In the genomic region with DNA sequence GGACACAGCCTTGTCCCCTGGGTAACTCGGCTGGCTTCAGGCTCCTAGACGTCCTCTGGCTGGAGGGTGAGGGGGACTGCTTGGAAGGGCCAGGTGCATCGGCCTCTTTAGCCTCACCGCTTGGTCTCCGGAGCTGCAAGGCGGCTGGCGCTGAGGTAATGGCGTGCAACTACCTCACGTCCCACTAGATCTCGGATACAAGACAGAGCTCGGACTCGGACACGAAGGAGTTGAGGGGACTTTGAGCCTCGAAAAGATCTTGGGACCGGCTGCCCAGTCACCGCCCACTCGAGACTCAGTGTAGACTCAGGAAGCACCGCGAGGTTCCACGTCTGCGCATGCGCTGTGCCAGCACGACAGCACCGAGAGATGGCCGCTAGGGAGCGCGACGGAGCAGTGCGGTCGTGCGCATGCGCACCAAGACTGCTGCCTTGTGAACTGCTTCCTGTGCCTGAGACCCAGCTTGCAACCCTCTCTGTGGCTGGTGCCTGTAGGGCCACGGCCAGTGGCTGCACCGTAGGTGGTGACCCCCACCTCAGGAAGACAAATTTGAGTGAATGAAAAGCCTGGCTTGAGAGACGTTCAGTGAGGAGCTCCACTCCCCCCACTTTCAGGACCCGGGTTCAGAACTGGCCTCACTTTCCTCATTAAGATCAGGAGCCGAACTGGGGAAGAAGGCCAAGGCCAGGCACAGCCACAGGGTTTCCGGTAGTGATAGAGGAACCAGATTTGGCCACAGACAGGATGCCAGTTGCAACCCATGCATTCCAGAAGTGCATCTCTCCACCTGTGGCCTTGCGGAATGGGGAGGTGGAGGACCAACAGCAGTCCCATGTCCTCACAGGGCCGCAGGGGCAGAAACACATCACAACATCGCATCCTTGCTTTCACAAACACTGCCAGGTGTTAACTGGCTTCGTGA, we compare ENCODE assay signal across 8 mouse cellular contexts. TPM values are rescaled to one million over a fixed set of nuclear protein-coding genes. Genes with fewer than 3 reads are reported as not detected.
DNase-seq lines count a peak whose midpoint lies in the region; ATAC-seq and TF ChIP-seq lines count a peak whose summit lies in the region.

No protein-coding gene starts in this region.

- peak overlapping the region; percentile 61 for H3K4me3 ChIP-seq in forebrain, embryonic 15.5 days
- peak overlapping the region; percentile 64 for H3K4me3 ChIP-seq in liver, embryonic 16.5 days (ENCODE audit: low read depth, low read length)
- H3K4me3 ChIP-seq in neural tube, embryonic 12.5 days: peak overlapping the region; percentile 53
- peak overlapping the region; percentile 51 for H3K4me3 ChIP-seq in stomach, postnatal 0 days (ENCODE audit: low read depth, low read length)

- H3K9me3 ChIP-seq in forebrain, embryonic 15.5 days: no peaks in the 10 kb centered on the region
- no peaks in the 10 kb centered on the region for H3K9me3 ChIP-seq in liver, embryonic 16.5 days (replicated peaks; ENCODE audit: control insufficient read depth, low read length)
- H3K9me3 ChIP-seq in neural tube, embryonic 12.5 days: no peaks in the 10 kb centered on the region
- no peaks in the 10 kb centered on the region for H3K9me3 ChIP-seq in stomach, postnatal 0 days (ENCODE audit: control insufficient read depth, low read length)

- peak; percentile 97 for DNase-seq in ES-CJ7 (ENCODE audit: low read depth, low spot score)
- DNase-seq in cerebellum, adult 18-20 months: peak; percentile 86 to 98
- peak; percentile 97 for DNase-seq in heart, postnatal 14 days
- peak; percentile 85 for DNase-seq in large intestine, adult 2 months (ENCODE audit: low read depth, low spot score)
- peak; percentile 97 for DNase-seq in stomach, postnatal 0 days (ENCODE audit: low spot score)

- peak overlapping the region; percentile 82 for H3K4me2 ChIP-seq in forebrain, embryonic 15.5 days (replicated peaks)
- peak overlapping the region; percentile 81 for H3K4me2 ChIP-seq in liver, embryonic 16.5 days (ENCODE audit: low read depth, low read length)
- peak overlapping the region; percentile 76 for H3K4me2 ChIP-seq in neural tube, embryonic 12.5 days (replicated peaks)
- H3K4me2 ChIP-seq in stomach, postnatal 0 days (replicated peaks; ENCODE audit: low read depth): peak overlapping the region; percentile 91

- WGBS in forebrain, embryonic 15.5 days: 17% methylated on average over 42 of the region's 42 CpGs
- WGBS in large intestine, adult 2 months: 13% methylated on average over 42 of the region's 42 CpGs
- 9% methylated on average over 42 of the region's 42 CpGs for WGBS in liver, embryonic 16.5 days (ENCODE audit: insufficient replicate concordance)
- WGBS in neural tube, embryonic 12.5 days: 17% methylated on average over 42 of the region's 42 CpGs
- WGBS in stomach, postnatal 0 days: 17% methylated on average over 38 of the region's 42 CpGs

- no peak overlapping the region for H3K27ac ChIP-seq in forebrain, embryonic 15.5 days (replicated peaks)
- H3K27ac ChIP-seq in liver, embryonic 16.5 days (ENCODE audit: low read length): peak overlapping the region; percentile 31
- no peak overlapping the region for H3K27ac ChIP-seq in neural tube, embryonic 12.5 days
- peak overlapping the region; percentile 89 for H3K27ac ChIP-seq in stomach, postnatal 0 days (replicated peaks)

- intact Hi-C loops in heart, postnatal 14 days (cut with DNase I): loop anchor here (1.0 kb wide), 1 partner anchor 159 kb away; no protein-coding TSS in a partner anchor

- H3K36me3 ChIP-seq in forebrain, embryonic 15.5 days: no peaks in the 10 kb centered on the region
- no peaks in the 10 kb centered on the region for H3K36me3 ChIP-seq in liver, embryonic 16.5 days (ENCODE audit: control insufficient read depth, insufficient read depth)
- no peaks in the 10 kb centered on the region for H3K36me3 ChIP-seq in neural tube, embryonic 12.5 days
- H3K36me3 ChIP-seq in stomach, postnatal 0 days (ENCODE audit: control insufficient read depth, insufficient read depth, low read length): no peaks in the 10 kb centered on the region

- H3K27me3 ChIP-seq in forebrain, embryonic 15.5 days: no peaks in the 10 kb centered on the region
- no peaks in the 10 kb centered on the region for H3K27me3 ChIP-seq in liver, embryonic 16.5 days (ENCODE audit: control insufficient read depth, insufficient read depth, low read depth, low read length)
- no peaks in the 10 kb centered on the region for H3K27me3 ChIP-seq in neural tube, embryonic 12.5 days (replicated peaks)
- no peaks in the 10 kb centered on the region for H3K27me3 ChIP-seq in stomach, postnatal 0 days (ENCODE audit: control insufficient read depth, insufficient read depth, low read length)

- H3K4me1 ChIP-seq in forebrain, embryonic 15.5 days: peaks cover 5% of the 10 kb centered on the region; the same call in 1 of the 2 replicates
- H3K4me1 ChIP-seq in liver, embryonic 16.5 days (ENCODE audit: control insufficient read depth, low read depth, low read length): peaks cover 9% of the 10 kb centered on the region
- peaks cover 5% of the 10 kb centered on the region; the same call in 1 of the 2 replicates for H3K4me1 ChIP-seq in neural tube, embryonic 12.5 days
- H3K4me1 ChIP-seq in stomach, postnatal 0 days (replicated peaks; ENCODE audit: control insufficient read depth, insufficient read depth): peaks cover 11% of the 10 kb centered on the region; the same call in 1 of the 2 replicates

- TF ChIP-seq CTCF in stomach, postnatal 0 days (IDR thresholded peaks at IDR 0.05; ENCODE audit: low read depth): peak; percentile 100

- no peak for TF ChIP-seq EP300 in stomach, postnatal 0 days (optimal IDR thresholded peaks at IDR 0.05)

- H3K9ac ChIP-seq in forebrain, embryonic 15.5 days (replicated peaks): peak overlapping the region; percentile 65
- H3K9ac ChIP-seq in liver, embryonic 16.5 days (ENCODE audit: low read depth, low read length): peak overlapping the region; percentile 64
- H3K9ac ChIP-seq in neural tube, embryonic 12.5 days: peak overlapping the region; percentile 81
- H3K9ac ChIP-seq in stomach, postnatal 0 days (ENCODE audit: low read length): peak overlapping the region; percentile 80

- peak; percentile 92 for ATAC-seq in forebrain, embryonic 15.5 days (replicated peaks)
- peak; percentile 90 for ATAC-seq in liver, embryonic 16.5 days (ENCODE audit: low read depth)
- ATAC-seq in neural tube, embryonic 12.5 days (ENCODE audit: low FRiP score, low read depth): peak; percentile 92
- peak; percentile 96 for ATAC-seq in stomach, postnatal 0 days (ENCODE audit: low FRiP score, low TSS enrichment)

RNA-seq across cellular contexts. Expression of a gene that starts 54.8 kb away (rescaled TPM):
- polyA plus RNA-seq in forebrain, embryonic 15.5 days (2015; fragmentation: Nextera tagmentation; extraction: Ambion mirVana): 2.6 and 2.7 TPM in 2 replicates
- total RNA-seq in heart, postnatal 14 days (2021): 10 to 100 TPM; 21.2 to 25.0 TPM
- polyA plus RNA-seq in large intestine, adult 2 months (2012; rRNA removed): 5.5 and 12.5 TPM in 2 replicates
- polyA plus RNA-seq in liver, embryonic 16.5 days (2015; fragmentation: Nextera tagmentation; extraction: Ambion mirVana): 0.48 and 0.65 TPM in 2 replicates
- polyA plus RNA-seq in neural tube, embryonic 12.5 days (2016; fragmentation: Nextera tagmentation; extraction: Ambion mirVana): 3.0 and 3.1 TPM in 2 replicates
- polyA plus RNA-seq in stomach, postnatal 0 days (2015; fragmentation: Nextera tagmentation; extraction: Ambion mirVana): 1.2 and 1.3 TPM in 2 replicates

Comparison
In these comparisons a context has a peak if more than half of its experiments do, and no peak if none do; other contexts are left out.
1. H3K27ac ChIP-seq: peak in liver, embryonic 16.5 days (single experiment) and stomach, postnatal 0 days (single experiment); none in forebrain, embryonic 15.5 days (single experiment) and neural tube, embryonic 12.5 days (single experiment).
2. Peak in every context shown above with its lines, with median percentiles within 50 percentile points of each other: DNase-seq, ATAC-seq, H3K4me2 ChIP-seq, H3K4me3 ChIP-seq and H3K9ac ChIP-seq.